Mouse (Mus musculus) megakaryocyte, embryonic 14.5 days (primary cell): Measurements from ENCODE around the gene Dock6.
"Not testable (repeated sequence)": the region's sequence is repeated elsewhere in the genome, so short reads cannot be mapped to it uniquely, and the experiment has no call there.

ENCODE experiments used
- FLI1 ChIP-seq: IDR thresholded peaks from 2 replicates; pipeline ENCODE4 v1.6.1; 2012; ENCODE audit warnings: low read length, inconsistent platforms, mixed read lengths
- GATA1 ChIP-seq: IDR thresholded peaks from 3 replicates; pipeline ENCODE4 v1.6.1; 2012; ENCODE audit warnings: mixed read lengths, low read length, inconsistent platforms, borderline replicate concordance

GRCm38 (mm10) chr9:21793507-21793906, 58.9 kb downstream of the Dock6 start:
- not testable (repeated sequence) for TF ChIP-seq GATA1, FLI1
